Mouse (Mus musculus) liver, postnatal 0 days (tissue): ENCODE results near the gene Edc4. TPM values are rescaled to one million over a fixed set of nuclear protein-coding genes. Genes with fewer than 3 reads are reported as not detected.

Experiments
- ATAC-seq: fragments of 200-750 bp; cut with Nextera tagmentation; 2 replicates; pipeline ENCODE4 v1.8.0; 2017; ENCODE audit warnings: mild to moderate bottlenecking, moderate library complexity
- DNase-seq: peaks from one replicate; pipeline ENCODE4 v3.0.0-alpha.2; 2016
- H3K27ac ChIP-seq: fragments of 300-500 bp; sonication (generic); 2 replicates; pipeline ENCODE4 v1.5.1; 2014; ENCODE audit warnings: antibody characterized with exemption, moderate library complexity, mild to moderate bottlenecking, low read depth
- H3K27me3 ChIP-seq: fragments of 300-500 bp; sonication (generic); 2 replicates; pipeline ENCODE4 v1.6.1; 2014; ENCODE audit warnings: low read length, control low read depth, mixed read lengths; ENCODE audit not compliant: insufficient read depth
- H3K36me3 ChIP-seq: fragments of 300-500 bp; sonication (generic); replicated peaks from 2 replicates; pipeline ENCODE4 v1.6.1; 2014; ENCODE audit warnings: mild to moderate bottlenecking, control low read depth, low read length, moderate library complexity, mixed read lengths; ENCODE audit not compliant: insufficient read depth
- H3K4me1 ChIP-seq: fragments of 300-500 bp; sonication (generic); 2 replicates; pipeline ENCODE4 v1.6.1; 2014; ENCODE audit warnings: antibody characterized with exemption, mild to moderate bottlenecking, control low read depth; ENCODE audit not compliant: insufficient read depth
- H3K4me2 ChIP-seq: fragments of 300-500 bp; sonication (generic); 2 replicates; pipeline ENCODE4 v1.6.1; 2014; ENCODE audit warnings: low read depth, mild to moderate bottlenecking, low read length, moderate library complexity, mixed read lengths
- H3K4me3 ChIP-seq: fragments of 300-500 bp; sonication (generic); 2 replicates; pipeline ENCODE4 v1.5.1; 2014; ENCODE audit warnings: low read depth, low read length
- H3K9ac ChIP-seq: fragments of 300-500 bp; sonication (generic); replicated peaks from 2 replicates; pipeline ENCODE4 v1.6.1; 2014; ENCODE audit warnings: mild to moderate bottlenecking, moderate library complexity
- H3K9me3 ChIP-seq: fragments of 300-500 bp; sonication (generic); 2 replicates; pipeline ENCODE4 v1.6.1; 2016; ENCODE audit warnings: mild to moderate bottlenecking, control low read depth, low read length, mixed read lengths
- CTCF ChIP-seq: sonication (generic); IDR thresholded peaks from 2 replicates; pipeline ENCODE4 v1.5.1; 2016; ENCODE audit warnings: antibody characterized with exemption, low read depth
- EP300 ChIP-seq: IDR thresholded peaks from 2 replicates; pipeline ENCODE4 v1.6.1; 2016; ENCODE audit warnings: antibody characterized with exemption, low read depth, mild to moderate bottlenecking
- WGBS: fragments of 180-500 bp; shearing (Covaris S2); extraction: QIAGEN DNeasy Blood & Tissue Kit; methylation state at CpG from one replicate; pipeline ENCODE4 v1.1.7; 2014; ENCODE audit not compliant: insufficient replicate concordance; 5-methylcytosine and 5-hydroxymethylcytosine counted together
- polyA plus RNA-seq: library from polyadenylated mRNA; unstranded; fragments of >200 nt; fragmentation: Nextera tagmentation; extraction: Ambion mirVana; gene quantifications from 2 replicates; pipeline ENCODE4 v1.2.1, GENCODE M21; 2015

The Edc4 gene
- polyA plus RNA-seq, 1 experiment from 2014 or later = 7.2 TPM

- H3K36me3 ChIP-seq = no peaks in the 10 kb centered on the region; the same call in 1 of the 2 replicates
- DNase-seq (peak; percentile 94), ATAC-seq (peak; percentile 95)
- peak within 1 kb of the TSS; percentile 95 for H3K27ac ChIP-seq
- H3K4me3 ChIP-seq = peak within 1 kb of the TSS; percentile 89
- no peaks in the 10 kb centered on the region for H3K9me3 ChIP-seq
- H3K4me2 ChIP-seq = peak within 1 kb of the TSS; percentile 100
- TF ChIP-seq CTCF = no peak
- TF ChIP-seq EP300 = no peak; the same call in 1 of the 2 replicates
- H3K9ac ChIP-seq = peak within 1 kb of the TSS; percentile 96
- no peaks in the 10 kb centered on the region for H3K27me3 ChIP-seq
- under 1% methylated on average over 41 of the region's 59 CpGs for WGBS
- peaks cover 56% of the 10 kb centered on the region for H3K4me1 ChIP-seq
Measured at GRCm38 (mm10) chr8:105860143-105860981, 20.3 kb upstream of the Edc4 start, which contains the start of gene Nutf2. Gene Nutf2, plus strand, starts transcription at chr8:105860580.

DNA sequence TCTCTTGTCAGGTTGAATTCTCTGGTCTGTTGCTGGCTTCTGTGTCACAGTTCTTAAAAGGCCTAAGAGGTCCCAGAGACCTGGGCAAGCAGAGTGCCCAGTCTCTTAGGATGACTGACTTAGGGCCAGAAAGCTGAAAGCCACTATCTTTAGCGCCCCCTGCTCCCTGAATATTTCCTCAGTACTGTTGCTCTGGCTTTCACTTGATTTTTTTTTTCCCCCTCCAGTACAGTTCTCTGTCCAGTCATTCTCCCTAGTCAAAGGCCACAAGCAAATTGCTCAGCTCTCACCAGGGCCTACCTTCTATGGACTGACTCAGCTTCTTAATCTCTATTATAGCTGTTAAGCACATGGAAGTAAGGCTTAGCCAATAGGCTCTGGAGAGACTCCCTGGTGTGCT, 18.7 kb upstream of the Edc4 start:
- DNase-seq = no peak
- peak overlapping the region; percentile 89 for H3K4me3 ChIP-seq
- peaks cover 45% of the 10 kb centered on the region for H3K4me1 ChIP-seq
- no peaks in the 10 kb centered on the region for H3K9me3 ChIP-seq
- no peak for ATAC-seq
- peak overlapping the region; percentile 100 for H3K4me2 ChIP-seq
- H3K9ac ChIP-seq = peak overlapping the region; percentile 96
- TF ChIP-seq EP300 = no peak
- peak; percentile 59 for TF ChIP-seq CTCF
- H3K27ac ChIP-seq = peak overlapping the region; percentile 95; the same call in 1 of the 2 replicates
- peaks cover 6% of the 10 kb centered on the region for H3K36me3 ChIP-seq
- WGBS = 5% methylated on average over 1 of the region's 1 CpGs
- H3K27me3 ChIP-seq = no peaks in the 10 kb centered on the region

DNA sequence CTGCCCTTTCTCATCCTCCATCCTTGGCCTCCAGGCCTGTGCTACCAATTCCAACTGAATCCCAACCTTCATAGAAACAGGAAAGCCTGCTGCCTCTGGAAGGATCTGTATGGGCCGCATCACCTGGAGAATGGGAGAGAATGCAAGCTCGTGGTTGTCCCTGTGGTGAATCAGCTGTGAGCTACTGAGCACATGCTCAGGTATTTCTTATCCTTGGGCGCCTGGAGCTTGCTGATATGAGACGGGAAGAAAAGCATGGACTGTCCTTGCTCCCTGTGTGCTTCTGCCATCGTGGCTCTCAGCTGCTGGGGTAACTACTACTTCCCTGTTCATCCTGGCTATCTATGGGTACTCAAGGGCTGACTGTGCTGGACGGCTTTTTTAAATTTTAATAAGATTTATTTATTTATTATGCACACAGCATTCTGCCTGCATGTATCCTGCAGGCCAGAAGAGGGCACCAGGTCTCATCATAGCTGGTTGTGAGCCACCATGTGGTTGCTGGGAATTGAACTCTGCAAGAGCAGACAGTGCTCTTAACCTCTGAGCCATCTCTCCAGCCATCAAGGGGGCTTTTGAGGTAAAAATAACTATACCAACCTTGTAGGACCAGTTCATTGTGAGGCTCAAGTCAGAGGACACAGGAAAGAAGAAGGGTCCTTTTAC, 14.2 kb upstream of the Edc4 start:
- Histone ChIP-seq H3K36me3 (peaks cover 33% of the 10 kb centered on the region), H3K4me1 (peaks cover 11% of the 10 kb centered on the region), H3K27me3 (no peaks in the 10 kb centered on the region), H3K9ac (no peak overlapping the region; the same call in 1 of the 2 replicates), H3K4me2 (no peak overlapping the region), H3K4me3 (no peak overlapping the region), H3K9me3 (no peaks in the 10 kb centered on the region), H3K27ac (no peak overlapping the region)
- TF ChIP-seq EP300 = no peak
- peak; percentile 61 for TF ChIP-seq CTCF
- DNase-seq (no peak), ATAC-seq (no peak; the same call in 1 of the 2 replicates)
- WGBS = 70% methylated on average over 6 of the region's 6 CpGs

GRCm38 (mm10) chr8:105874301-105874700, 6.4 kb upstream of the Edc4 start:
- 83% methylated on average over 6 of the region's 6 CpGs for WGBS
- Histone ChIP-seq H3K27ac (no peak overlapping the region), H3K9me3 (no peaks in the 10 kb centered on the region), H3K36me3 (peaks cover 44% of the 10 kb centered on the region), H3K9ac (no peak overlapping the region), H3K4me2 (no peak overlapping the region), H3K27me3 (no peaks in the 10 kb centered on the region), H3K4me3 (no peak overlapping the region), H3K4me1 (no peaks in the 10 kb centered on the region; the same call in 1 of the 2 replicates)
- no peak for TF ChIP-seq CTCF
- TF ChIP-seq EP300 = no peak
- DNase-seq (no peak), ATAC-seq (no peak)

DNA sequence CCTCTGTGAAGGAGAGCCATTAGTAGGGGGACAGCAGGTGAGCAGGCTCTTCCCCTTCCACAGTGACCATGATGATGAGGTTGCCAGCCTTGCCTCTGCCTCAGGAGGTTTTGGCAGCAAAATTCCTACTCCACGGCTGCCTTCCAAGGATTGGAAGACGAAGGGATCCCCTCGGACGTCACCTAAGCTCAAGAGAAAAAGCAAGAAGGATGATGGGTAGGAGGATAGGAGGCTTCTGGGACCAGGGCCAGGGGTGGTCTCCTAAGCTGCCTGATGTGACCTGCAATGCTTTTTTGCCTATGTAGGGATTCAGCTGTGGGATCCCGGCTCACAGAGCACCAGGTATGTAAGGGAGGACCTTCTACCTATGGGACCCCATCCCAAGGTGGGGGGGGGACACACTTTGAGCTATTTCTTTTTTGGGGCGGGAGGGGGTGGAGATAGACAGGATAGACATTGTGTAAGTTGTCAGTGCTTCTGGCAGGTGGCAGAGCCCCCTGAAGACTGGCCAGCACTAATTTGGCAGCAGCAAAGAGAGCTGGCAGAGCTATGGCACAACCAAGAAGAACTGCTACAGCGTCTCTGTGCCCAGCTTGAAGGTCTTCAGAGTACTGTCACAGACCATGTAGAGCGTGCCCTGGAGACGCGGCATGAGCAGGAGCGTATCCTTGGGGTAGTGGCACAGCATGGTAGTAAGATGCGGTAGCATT, 9.2 kb downstream of the Edc4 start:
- Histone ChIP-seq H3K4me1 (no peaks in the 10 kb centered on the region), H3K36me3 (peaks cover 75% of the 10 kb centered on the region), H3K4me2 (no peak overlapping the region), H3K27me3 (no peaks in the 10 kb centered on the region), H3K9ac (no peak overlapping the region), H3K9me3 (no peaks in the 10 kb centered on the region), H3K27ac (no peak overlapping the region), H3K4me3 (no peak overlapping the region)
- TF ChIP-seq CTCF (no peak), EP300 (no peak)
- no peak for DNase-seq
- no peak for ATAC-seq
- WGBS = 93% methylated on average over 12 of the region's 12 CpGs

- Histone ChIP-seq H3K4me2 (no peak overlapping the region), H3K9ac (no peak overlapping the region), H3K9me3 (no peaks in the 10 kb centered on the region), H3K4me3 (no peak overlapping the region), H3K36me3 (peaks cover 66% of the 10 kb centered on the region), H3K4me1 (no peaks in the 10 kb centered on the region), H3K27me3 (no peaks in the 10 kb centered on the region), H3K27ac (no peak overlapping the region)
- no peak for ATAC-seq
- no peak for DNase-seq
- no peak for TF ChIP-seq CTCF
- no peak for TF ChIP-seq EP300
- 87% methylated on average over 6 of the region's 6 CpGs for WGBS
Measured at GRCm38 (mm10) chr8:105890870-105891269, 10.2 kb downstream of the Edc4 start.
